Mouse (Mus musculus) stomach, postnatal 0 days (tissue): ENCODE data around the gene Nup50. TPM values are rescaled to one million over a fixed set of nuclear protein-coding genes. Genes with fewer than 3 reads are reported as not detected.

Source experiments
- ATAC-seq: fragments of 200-750 bp; cut with Nextera tagmentation; 2 replicates; pipeline ENCODE4 v1.8.0; 2017; ENCODE audit not compliant: low FRiP score, low TSS enrichment
- DNase-seq: peaks from one replicate; pipeline ENCODE4 v3.0.0-alpha.2; 2016; ENCODE audit warnings: low spot score
- H3K27ac ChIP-seq: fragments of 300-500 bp; sonication (generic); replicated peaks from 2 replicates; pipeline ENCODE4 v1.5.1; 2014; ENCODE audit warnings: mild to moderate bottlenecking, control low read depth
- H3K27me3 ChIP-seq: fragments of 300-500 bp; sonication (generic); 2 replicates; pipeline ENCODE4 v1.6.1; 2014; ENCODE audit warnings: low read length; ENCODE audit not compliant: control insufficient read depth, insufficient read depth
- H3K36me3 ChIP-seq: fragments of 300-500 bp; sonication (generic); 2 replicates; pipeline ENCODE4 v1.6.1; 2014; ENCODE audit warnings: low read length, mixed read lengths; ENCODE audit not compliant: control insufficient read depth, insufficient read depth
- H3K4me1 ChIP-seq: fragments of 300-500 bp; sonication (generic); replicated peaks from 2 replicates; pipeline ENCODE4 v1.6.1; 2014; ENCODE audit warnings: antibody characterized with exemption; ENCODE audit not compliant: control insufficient read depth, insufficient read depth
- H3K4me2 ChIP-seq: fragments of 300-500 bp; sonication (generic); replicated peaks from 2 replicates; pipeline ENCODE4 v1.6.1; 2014; ENCODE audit warnings: low read depth, mild to moderate bottlenecking, control low read depth, moderate library complexity
- H3K4me3 ChIP-seq: fragments of 300-500 bp; sonication (generic); 2 replicates; pipeline ENCODE4 v1.5.1; 2014; ENCODE audit warnings: low read depth, low read length, control low read depth
- H3K9ac ChIP-seq: fragments of 300-500 bp; sonication (generic); 2 replicates; pipeline ENCODE4 v1.6.1; 2014; ENCODE audit warnings: mild to moderate bottlenecking, low read length, control low read depth, mixed read lengths
- H3K9me3 ChIP-seq: fragments of 300-500 bp; sonication (generic); 2 replicates; pipeline ENCODE4 v1.6.1; 2016; ENCODE audit warnings: low read length; ENCODE audit not compliant: control insufficient read depth
- CTCF ChIP-seq: IDR thresholded peaks from 2 replicates; pipeline ENCODE4 v1.5.1; 2016; ENCODE audit warnings: antibody characterized with exemption, low read depth, mild to moderate bottlenecking, moderate library complexity
- EP300 ChIP-seq: optimal IDR thresholded peaks from 2 replicates; pipeline ENCODE3; 2016; ENCODE audit warnings: antibody characterized with exemption
- WGBS: fragments of 180-500 bp; shearing (Covaris S2); extraction: QIAGEN DNeasy Blood & Tissue Kit; methylation state at CpG from one replicate; pipeline ENCODE4 v1.1.7; 2014; 5-methylcytosine and 5-hydroxymethylcytosine counted together
- microRNA-seq: library from miRNA; unstranded; fragments of <30 nt; microRNA quantifications from one replicate; pipeline ENCODE4, GENCODE M21; 2016
- polyA plus RNA-seq: library from polyadenylated mRNA; unstranded; fragments of >200 nt; fragmentation: Nextera tagmentation; extraction: Ambion mirVana; gene quantifications from 2 replicates; pipeline ENCODE4 v1.2.1, GENCODE M21; 2015

Nup50 gene
- polyA plus RNA-seq, 1 experiment from 2014 or later, result 17.7 TPM

GRCm38 (mm10) chr15:84989771-84990170 is 66.6 kb downstream of the Nup50 start:
- no peak for ATAC-seq
- no peak overlapping the region for H3K9ac ChIP-seq
- no peaks in the 10 kb centered on the region for H3K9me3 ChIP-seq
- no peak overlapping the region for H3K4me3 ChIP-seq
- no peak for DNase-seq
- H3K27ac ChIP-seq, result no peak overlapping the region
- H3K36me3 ChIP-seq, result no peaks in the 10 kb centered on the region
- no peak overlapping the region for H3K4me2 ChIP-seq
- no peaks in the 10 kb centered on the region for H3K27me3 ChIP-seq
- no peak for TF ChIP-seq EP300
- no peak for TF ChIP-seq CTCF
- WGBS, result 74% methylated on average over 7 of the region's 7 CpGs
- no peaks in the 10 kb centered on the region; the same call in 1 of the 2 replicates for H3K4me1 ChIP-seq

Small RNA genes lying within 50 kb of the gene (microRNA-seq; reads per million reads assigned to microRNA genes)
- gene Mir1249, result 24.4 reads per million, percentile 27 among the genes with 10 or more reads in this experiment

Other genes starting within 250 kb of the Nup50 start
- 20.2 and 22.0 TPM in 2 replicates for gene Arhgap8, start 203.4 kb upstream of the Nup50 start, polyA plus RNA-seq
- 0.12 and 0.16 TPM in 2 replicates for gene Phf21b, start 67.4 kb upstream of the Nup50 start, polyA plus RNA-seq
- gene Gm29666, start 3.4 kb upstream of the Nup50 start, polyA plus RNA-seq, result 0.13 and 0.15 TPM in 2 replicates
- gene 5031439G07Rik, start 65.1 kb downstream of the Nup50 start, polyA plus RNA-seq, result 6.6 and 14.7 TPM in 2 replicates
- 5.7 and 7.0 TPM in 2 replicates for gene Upk3a, start 93.7 kb downstream of the Nup50 start, polyA plus RNA-seq
- gene Fam118a, start 105.5 kb downstream of the Nup50 start, polyA plus RNA-seq, result 18.3 and 20.1 TPM in 2 replicates
- 0.07 and 0.08 TPM in 2 replicates for gene Smc1b, start 208.6 kb downstream of the Nup50 start, polyA plus RNA-seq
- gene Ribc2, start 208.7 kb downstream of the Nup50 start, polyA plus RNA-seq, result 0.08 TPM in 1 of 2 replicates, not detected in the other